Comparison of ENCODE assay signal across 10 mouse cellular contexts in genomic region chr13:74192613-74193012, GRCm38 (mm10). TPM values are rescaled to one million over a fixed set of nuclear protein-coding genes. Genes with fewer than 3 reads are reported as not detected.
DNase-seq lines count a peak whose midpoint lies in the region; ATAC-seq and TF ChIP-seq lines count a peak whose summit lies in the region.
"Had no signal": no experiment of that assay in that cellular context is flagged by ENCODE, and none has a peak within 500 bp of the region (broad histone marks: within the 10 kb centered on the region; RNA-seq: fewer than 3 reads in every experiment).

No protein-coding gene starts in this region.

- no peak for TF ChIP-seq POLR2A in liver, adult 2 months (IDR thresholded peaks at IDR 0.05; ENCODE audit: extremely low read depth, insufficient read depth, low read length)

- H3K4me3 ChIP-seq in liver, adult 2 months (ENCODE audit: insufficient read depth, low read depth, low read length) = no peak overlapping the region
- no peak overlapping the region for H3K4me3 ChIP-seq in liver, embryonic 11.5 days (ENCODE audit: low read depth, low read length)

- 0 out of 2 replicates have a peak, but pooled peaks have one; percentile 19 for TF ChIP-seq CTCF in liver, adult 2 months (IDR thresholded peaks at IDR 0.05; ENCODE audit: low read depth, low read length)

- H3K4me1 ChIP-seq in liver, adult 2 months (ENCODE audit: control insufficient read depth, insufficient read depth, low read length) = no peaks in the 10 kb centered on the region
- H3K4me1 ChIP-seq in liver, embryonic 11.5 days (replicated peaks; ENCODE audit: control insufficient read depth, insufficient read depth, low read length) = no peaks in the 10 kb centered on the region

- WGBS in liver, adult 2 months = 86% methylated on average over 6 of the region's 6 CpGs
- 82% methylated on average over 6 of the region's 6 CpGs for WGBS in liver, embryonic 11.5 days

- no peak overlapping the region for H3K27ac ChIP-seq in liver, adult 2 months (replicated peaks; ENCODE audit: insufficient read depth, low read depth, low read length)
- H3K27ac ChIP-seq in liver, embryonic 11.5 days (ENCODE audit: low read depth, low read length) = no peak overlapping the region

- no peaks in the 10 kb centered on the region for H3K79me2 ChIP-seq in liver, adult 2 months (ENCODE audit: control insufficient read depth, insufficient read depth, low read length)

- peaks cover 51% of the 10 kb centered on the region for H3K36me3 ChIP-seq in liver, adult 2 months (ENCODE audit: control insufficient read depth, insufficient read depth, low read length)
- H3K36me3 ChIP-seq in liver, embryonic 11.5 days (ENCODE audit: control insufficient read depth, insufficient read depth, low read length) = peaks cover 12% of the 10 kb centered on the region

- H3K4me2 ChIP-seq in liver, embryonic 11.5 days = no peak overlapping the region

- peak; percentile 26 to 28 for DNase-seq in cerebellum, postnatal 14 days
- DNase-seq in cerebellum, postnatal 36 days = no peak
- DNase-seq in liver, adult 2 months (ENCODE audit: extremely low read depth, low read depth, low spot score) = peak; percentile 8
- no peak for DNase-seq in liver, embryonic 11.5 days (ENCODE audit: low spot score)
- DNase-seq in adipocyte (ENCODE audit: low spot score) = peak; percentile 48
- DNase-seq in spleen, postnatal 36 days (ENCODE audit: low spot score in 2 of 2) = no peak
- DNase-seq: layer of hippocampus, adult 9-11 months; thymus, postnatal 25 days had no signal

- H3K9ac ChIP-seq in liver, adult 2 months (ENCODE audit: low read depth, low read length) = no peak overlapping the region
- no peak overlapping the region for H3K9ac ChIP-seq in liver, embryonic 11.5 days (ENCODE audit: low read depth, low read length)

- ATAC-seq in liver, embryonic 11.5 days (replicated peaks; ENCODE audit: low FRiP score) = no peak
- ATAC-seq in megakaryocyte-erythroid progenitor cell, adult 5-6 weeks (replicated peaks; ENCODE audit: low FRiP score, low TSS enrichment, poor library complexity, severe bottlenecking) = peak; percentile 73
- ATAC-seq in granulocyte monocyte progenitor cell, adult 5-6 weeks (replicated peaks; ENCODE audit: poor library complexity, severe bottlenecking) = no peak; the same call in 1 of the 2 replicates

- H3K27me3 ChIP-seq in liver, adult 2 months (ENCODE audit: control insufficient read depth, insufficient read depth, low read length) = no peaks in the 10 kb centered on the region
- H3K27me3 ChIP-seq in liver, embryonic 11.5 days (replicated peaks; ENCODE audit: control insufficient read depth, insufficient read depth, low read length) = no peaks in the 10 kb centered on the region

- no peaks in the 10 kb centered on the region for H3K9me3 ChIP-seq in liver, embryonic 11.5 days (ENCODE audit: control insufficient read depth, low read length)

RNA-seq across cellular contexts. Expression of gene Exoc3, which starts 15.9 kb away (rescaled TPM):
- 17.9 and 18.4 TPM in 2 replicates for total RNA-seq in liver, adult 2 months (2014; rRNA removed)
- 21.6 and 24.0 TPM in 2 replicates for polyA plus RNA-seq in liver, adult 2 months (2012; rRNA removed)
- 50.2 and 55.9 TPM in 2 replicates for polyA plus RNA-seq in liver, embryonic 11.5 days (2014; fragmentation: Nextera tagmentation; extraction: Ambion mirVana)
- 31.8 and 34.2 TPM in 2 replicates for total RNA-seq in megakaryocyte-erythroid progenitor cell, adult 5-6 weeks (2014; fragmentation: Nextera tagmentation)
- 30.3 and 38.6 TPM in 2 replicates for total RNA-seq in megakaryocyte-erythroid progenitor cell, adult 5-6 weeks (2017)
- 13.2 and 26.9 TPM in 2 replicates for total RNA-seq in granulocyte monocyte progenitor cell, adult 5-6 weeks (2014; fragmentation: Nextera tagmentation)
- 28.4 and 35.5 TPM in 2 replicates for total RNA-seq in granulocyte monocyte progenitor cell, adult 5-6 weeks (2017)

Comparison
In these comparisons a context has a peak if more than half of its experiments do, and no peak if none do; other contexts are left out.
1. DNase-seq: peak in cerebellum, postnatal 14 days (2 of 2), liver, adult 2 months (single experiment) and adipocyte (single experiment); none in cerebellum, postnatal 36 days (0 of 2), liver, embryonic 11.5 days (single experiment) and spleen, postnatal 36 days (0 of 2).